Mouse (Mus musculus) lung, postnatal 0 days (tissue): ENCODE measurements around the gene Prex1.

ENCODE experiments used
- CTCF ChIP-seq: IDR thresholded peaks from 2 replicates; pipeline ENCODE4 v1.5.1; 2016; ENCODE audit warnings: antibody characterized with exemption, mild to moderate bottlenecking
- EP300 ChIP-seq: IDR thresholded peaks from 2 replicates; pipeline ENCODE4 v1.6.1; 2016; ENCODE audit warnings: antibody characterized with exemption, mild to moderate bottlenecking, control low read depth

DNA sequence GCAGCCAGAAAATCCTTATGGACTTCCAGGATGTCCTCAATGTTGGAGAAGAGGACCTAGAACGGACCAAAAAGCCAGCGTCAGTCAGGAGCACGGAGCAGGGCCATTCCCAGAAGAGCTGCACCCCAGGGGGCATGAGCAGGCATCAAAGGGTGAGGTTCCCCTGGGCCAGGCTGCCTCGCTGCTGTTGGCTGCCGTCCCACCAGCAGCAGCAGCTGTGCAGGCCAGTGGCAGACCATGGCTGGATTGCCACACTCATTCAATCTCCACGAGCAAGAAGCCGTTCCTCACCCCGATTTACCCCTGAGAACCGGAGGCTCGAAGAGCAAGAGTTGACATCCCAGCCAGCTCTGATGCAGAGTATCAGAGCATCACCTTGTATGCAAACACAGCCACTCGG, 68.8 kb downstream of the Prex1 start:
- TF ChIP-seq CTCF, result no peak
- no peak for TF ChIP-seq EP300
